Mouse (Mus musculus): ENCODE data around the gene Cygb. TPM values are rescaled to one million over a fixed set of nuclear protein-coding genes. Genes with fewer than 3 reads are reported as not detected.
"Not testable (repeated sequence)": the region's sequence is repeated elsewhere in the genome, so short reads cannot be mapped to it uniquely, and the experiment has no call there.

Cygb gene
- polyA plus RNA-seq, 1 experiment = 0.02 TPM

DNA sequence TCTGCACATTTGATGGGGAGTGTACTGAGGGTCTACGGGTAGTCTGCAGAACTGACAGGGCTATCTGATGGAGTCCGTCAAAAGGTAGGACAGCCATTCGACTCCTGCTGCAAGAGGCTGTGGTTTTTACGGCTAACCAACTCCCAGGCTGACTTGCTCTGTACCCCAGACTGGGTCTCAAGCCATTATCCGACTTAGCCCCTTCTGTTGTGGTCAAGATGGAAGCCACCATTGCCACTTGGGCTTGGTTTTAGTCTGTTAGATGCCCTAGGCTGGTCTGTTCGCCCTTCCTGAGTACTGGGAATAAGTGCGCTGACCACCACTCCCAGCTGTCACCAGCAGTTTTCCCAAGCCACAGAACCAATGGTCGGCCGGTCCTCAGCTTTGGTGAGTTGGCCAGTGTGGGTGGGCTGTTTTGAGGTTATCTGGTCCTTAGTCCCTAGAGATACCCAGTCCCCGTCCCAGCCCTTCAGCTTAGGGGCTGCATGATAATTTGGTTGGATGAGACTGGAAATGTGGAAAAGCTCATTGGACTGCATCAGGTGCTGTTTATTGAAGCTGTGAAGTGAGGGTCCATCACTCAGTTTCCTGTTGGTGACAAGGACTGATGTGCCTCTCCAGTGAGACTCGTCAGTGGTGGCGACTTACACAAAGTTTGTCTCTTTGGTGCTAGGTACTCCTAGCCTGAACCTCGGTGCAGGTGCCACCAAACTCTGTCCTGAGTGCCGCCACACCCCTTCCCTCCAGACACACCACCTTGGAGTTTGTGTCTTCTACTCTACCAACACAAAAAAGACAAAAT is 22.3 kb upstream of the Cygb start:
- no peak for TF ChIP-seq TAL1 (IDR thresholded peaks at IDR 0.05; ENCODE audit: low read length)
- TF ChIP-seq GATA1 (IDR thresholded peaks at IDR 0.05; ENCODE audit: low read length) = no peak
- no peaks in the 10 kb centered on the region for H3K9me3 ChIP-seq (ENCODE audit: control insufficient read depth, low read length)
- no peak overlapping the region for H3K4me3 ChIP-seq (replicated peaks)
- peaks cover 39% of the 10 kb centered on the region for H3K4me1 ChIP-seq (ENCODE audit: control insufficient read depth)
- no peaks in the 10 kb centered on the region for H3K27me3 ChIP-seq (ENCODE audit: control insufficient read depth)
- peaks cover 88% of the 10 kb centered on the region for H3K36me3 ChIP-seq (ENCODE audit: control insufficient read depth)

DNA sequence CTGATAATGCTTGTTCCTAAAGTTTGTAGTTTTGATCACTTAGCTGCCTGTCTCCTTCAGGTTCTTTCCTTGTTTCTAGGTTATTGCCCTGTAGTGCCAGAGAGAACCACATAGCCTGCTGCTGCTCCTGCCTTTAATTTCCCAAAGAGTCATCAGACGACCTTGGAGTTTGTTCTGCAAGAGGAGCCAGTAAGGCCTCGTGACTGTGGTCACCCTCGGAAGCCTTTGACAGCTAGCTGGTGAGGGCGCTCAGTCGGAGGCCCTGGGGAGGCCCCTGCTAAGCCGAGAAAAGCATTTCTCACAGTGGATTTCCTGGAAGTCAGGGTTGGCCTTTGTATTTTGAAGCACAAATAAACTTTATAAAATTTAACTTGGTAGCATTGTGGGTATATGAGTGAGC is 21.3 kb upstream of the Cygb start:
- peaks cover 46% of the 10 kb centered on the region for H3K4me1 ChIP-seq (ENCODE audit: control insufficient read depth)
- H3K27me3 ChIP-seq (ENCODE audit: control insufficient read depth); H3K9me3 ChIP-seq (ENCODE audit: control insufficient read depth, low read length); H3K4me3 ChIP-seq (replicated peaks): not testable (repeated sequence)
- H3K36me3 ChIP-seq (ENCODE audit: control insufficient read depth) = peaks cover 79% of the 10 kb centered on the region

DNA sequence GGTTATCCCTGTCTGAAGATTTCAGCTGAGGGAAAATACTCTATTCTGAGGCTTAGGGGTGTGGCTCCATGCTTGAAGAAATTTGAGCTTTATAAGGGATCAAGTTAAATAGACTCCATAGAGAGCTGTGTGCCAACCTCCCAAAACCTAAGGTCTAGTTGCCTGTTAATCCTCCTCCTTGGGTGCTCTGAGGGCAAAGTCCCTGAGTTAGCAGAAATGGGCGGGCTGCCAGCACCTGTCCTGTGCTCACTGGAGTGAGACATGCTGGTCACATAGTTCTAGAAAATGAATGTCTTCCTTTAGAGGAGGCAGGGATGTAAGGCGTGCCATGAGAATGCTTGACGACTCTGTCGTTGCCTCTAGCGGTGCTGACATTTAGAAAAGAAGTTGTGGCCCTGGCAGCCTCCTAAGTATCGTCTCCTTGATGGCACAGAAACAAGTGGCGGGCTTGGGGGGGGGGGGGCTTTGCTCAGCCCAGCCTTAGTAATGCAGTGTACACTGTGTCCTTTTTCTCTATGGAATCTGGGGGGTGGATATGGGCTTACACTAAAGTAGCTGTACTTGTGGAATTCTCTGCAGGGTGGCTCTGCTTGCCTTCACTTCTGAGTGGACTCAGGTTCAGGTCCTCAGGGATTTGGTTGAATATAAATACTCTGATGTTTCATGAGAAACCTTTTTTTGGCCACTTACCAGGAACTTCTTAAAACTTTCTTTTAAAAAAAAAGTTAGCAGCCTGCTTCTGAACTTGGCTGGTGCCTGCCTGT is 20.7 kb upstream of the Cygb start:
- Histone ChIP-seq H3K27me3 (ENCODE audit: control insufficient read depth) (0 out of 2 replicates have a peak, but pooled peaks cover 1% of the 10 kb centered on the region), H3K4me1 (ENCODE audit: control insufficient read depth) (peaks cover 45% of the 10 kb centered on the region), H3K36me3 (ENCODE audit: control insufficient read depth) (peaks cover 73% of the 10 kb centered on the region), H3K4me3 (replicated peaks) (no peak overlapping the region), H3K9me3 (ENCODE audit: control insufficient read depth, low read length) (no peaks in the 10 kb centered on the region)
- TF ChIP-seq TAL1 (IDR thresholded peaks at IDR 0.05; ENCODE audit: low read length) (no peak), GATA1 (IDR thresholded peaks at IDR 0.05; ENCODE audit: low read length) (no peak)

DNA sequence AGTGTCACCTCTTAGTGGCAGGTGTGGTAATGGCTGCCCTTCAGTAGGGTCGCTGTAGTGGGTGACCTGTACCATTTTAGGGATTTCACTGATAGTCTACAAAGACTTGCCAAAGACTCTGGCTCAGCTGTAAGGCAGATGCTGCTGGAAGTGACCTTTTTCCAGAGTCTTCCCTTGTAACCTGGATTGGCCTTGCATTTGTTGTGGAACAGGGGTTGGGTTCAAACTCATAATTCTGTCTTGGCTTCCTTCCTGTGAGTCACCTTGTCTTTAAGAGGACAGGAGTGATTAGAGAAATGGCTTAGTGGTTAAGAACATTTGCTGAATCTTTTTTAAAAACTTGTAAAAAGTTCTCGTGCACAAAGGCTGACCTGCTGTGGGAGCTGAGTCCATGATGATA is 19.3 kb upstream of the Cygb start:
- peaks cover 15% of the 10 kb centered on the region for H3K27me3 ChIP-seq (ENCODE audit: control insufficient read depth)
- H3K4me3 ChIP-seq (replicated peaks) = peak overlapping the region; percentile 76
- H3K4me1 ChIP-seq (ENCODE audit: control insufficient read depth) = peaks cover 44% of the 10 kb centered on the region
- TF ChIP-seq TAL1 (IDR thresholded peaks at IDR 0.05; ENCODE audit: low read length) (no peak), GATA1 (IDR thresholded peaks at IDR 0.05; ENCODE audit: low read length) (no peak)
- H3K36me3 ChIP-seq (ENCODE audit: control insufficient read depth) = peaks cover 59% of the 10 kb centered on the region
- H3K9me3 ChIP-seq (ENCODE audit: control insufficient read depth, low read length) = no peaks in the 10 kb centered on the region

DNA sequence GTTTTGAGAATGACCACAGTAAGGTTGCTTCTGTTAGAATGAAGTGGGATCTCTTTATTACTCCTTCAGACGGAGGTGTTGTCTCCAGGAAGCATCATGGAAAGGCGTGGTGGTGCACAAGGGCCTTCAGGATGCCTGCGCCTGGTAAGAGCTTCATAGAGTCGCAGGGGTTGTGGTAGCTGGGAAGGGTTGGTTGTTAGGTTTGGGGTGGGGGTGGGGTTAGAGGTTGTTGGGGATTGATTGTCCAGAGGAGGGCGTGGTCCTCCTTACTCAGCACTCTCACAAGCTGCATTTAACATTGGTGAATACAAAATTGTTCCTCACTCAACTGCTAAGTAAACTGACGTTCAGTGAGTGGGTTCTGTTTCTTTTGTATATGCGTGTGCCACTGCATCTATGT is 18.5 kb upstream of the Cygb start:
- Histone ChIP-seq H3K4me1 (ENCODE audit: control insufficient read depth) (peaks cover 44% of the 10 kb centered on the region), H3K27me3 (ENCODE audit: control insufficient read depth) (peaks cover 23% of the 10 kb centered on the region), H3K4me3 (replicated peaks) (peak overlapping the region; percentile 76), H3K36me3 (ENCODE audit: control insufficient read depth) (peaks cover 51% of the 10 kb centered on the region), H3K9me3 (ENCODE audit: control insufficient read depth, low read length) (no peaks in the 10 kb centered on the region)
- TF ChIP-seq GATA1 (IDR thresholded peaks at IDR 0.05; ENCODE audit: low read length) (no peak), TAL1 (IDR thresholded peaks at IDR 0.05; ENCODE audit: low read length) (no peak)

DNA sequence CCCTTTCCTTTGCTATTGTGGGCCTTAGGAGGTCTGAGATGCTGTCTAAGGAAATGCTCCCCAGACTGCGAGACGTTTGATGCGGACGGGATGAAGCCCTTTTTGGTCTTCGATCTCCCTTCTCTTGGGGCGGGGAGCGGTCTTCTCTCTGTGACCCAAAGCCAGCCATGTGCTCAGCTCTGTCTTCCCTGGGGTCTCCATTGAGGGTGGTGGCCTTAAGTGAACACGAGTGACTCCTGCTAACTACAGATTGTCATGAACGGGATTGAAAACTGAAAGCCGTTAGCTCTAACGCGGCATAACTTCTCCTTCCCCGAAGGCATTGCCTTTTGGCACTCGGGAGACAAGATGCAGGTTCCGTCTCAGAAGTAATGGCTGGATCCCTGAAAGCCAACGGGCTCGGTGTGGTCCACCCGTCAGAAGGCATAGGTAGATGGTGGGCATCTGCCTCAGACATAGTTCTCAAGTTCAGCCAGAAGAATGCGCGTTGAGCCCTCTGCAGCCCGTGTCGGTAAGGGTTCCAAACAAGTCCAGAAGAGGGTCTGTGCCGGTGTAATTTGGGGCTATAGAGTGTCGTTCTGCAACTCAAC is 17.8 kb upstream of the Cygb start:
- no peaks in the 10 kb centered on the region for H3K9me3 ChIP-seq (ENCODE audit: control insufficient read depth, low read length)
- peaks cover 44% of the 10 kb centered on the region for H3K4me1 ChIP-seq (ENCODE audit: control insufficient read depth)
- peak overlapping the region; percentile 76 for H3K4me3 ChIP-seq (replicated peaks)
- peaks cover 45% of the 10 kb centered on the region for H3K36me3 ChIP-seq (ENCODE audit: control insufficient read depth)
- H3K27me3 ChIP-seq (ENCODE audit: control insufficient read depth) = peaks cover 24% of the 10 kb centered on the region
- TF ChIP-seq GATA1 (IDR thresholded peaks at IDR 0.05; ENCODE audit: low read length) = no peak
- no peak for TF ChIP-seq TAL1 (IDR thresholded peaks at IDR 0.05; ENCODE audit: low read length)

DNA sequence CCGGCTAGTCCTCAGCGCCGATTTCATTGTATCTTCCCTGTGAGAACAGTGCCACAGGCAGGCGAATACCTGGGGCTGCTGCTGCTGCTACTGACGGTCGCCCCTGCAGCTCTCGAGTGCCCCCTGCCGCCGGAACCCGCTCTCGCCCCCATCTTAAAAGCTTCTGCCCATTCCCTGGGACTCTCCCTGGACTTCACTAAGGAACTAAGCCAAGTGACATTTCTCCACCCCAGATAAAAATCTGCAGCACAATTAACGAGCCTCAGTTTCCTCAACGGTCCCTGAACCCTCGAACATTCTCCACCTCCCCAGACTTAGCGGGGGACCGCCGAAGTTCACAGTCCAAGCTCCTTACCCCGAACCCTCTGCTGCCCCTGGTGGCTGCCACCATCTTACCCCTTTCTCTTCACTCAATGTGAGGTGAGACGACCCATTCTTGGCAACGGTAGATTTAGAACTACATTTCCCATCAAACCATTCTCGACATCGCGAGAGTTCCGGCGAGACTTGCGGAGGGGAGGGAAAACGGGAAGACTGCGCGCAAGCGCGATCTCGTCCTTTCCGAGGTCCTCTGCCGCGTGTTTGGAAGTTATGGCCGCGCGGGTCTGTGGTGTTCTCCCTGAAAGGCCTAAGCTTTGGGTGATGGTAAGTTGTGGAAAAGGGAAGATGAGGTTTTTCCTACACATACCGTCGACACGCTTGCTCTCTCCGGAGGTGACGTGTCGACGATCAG is 17.2 kb upstream of the Cygb start:
- H3K27me3 ChIP-seq (ENCODE audit: control insufficient read depth) = peaks cover 28% of the 10 kb centered on the region
- H3K4me3 ChIP-seq (replicated peaks) = peak overlapping the region; percentile 76
- H3K36me3 ChIP-seq (ENCODE audit: control insufficient read depth) = peaks cover 38% of the 10 kb centered on the region
- peaks cover 44% of the 10 kb centered on the region for H3K4me1 ChIP-seq (ENCODE audit: control insufficient read depth)
- H3K9me3 ChIP-seq (ENCODE audit: control insufficient read depth, low read length) = no peaks in the 10 kb centered on the region
- TF ChIP-seq TAL1 (IDR thresholded peaks at IDR 0.05; ENCODE audit: low read length) (no peak), GATA1 (IDR thresholded peaks at IDR 0.05; ENCODE audit: low read length) (no peak)

DNA sequence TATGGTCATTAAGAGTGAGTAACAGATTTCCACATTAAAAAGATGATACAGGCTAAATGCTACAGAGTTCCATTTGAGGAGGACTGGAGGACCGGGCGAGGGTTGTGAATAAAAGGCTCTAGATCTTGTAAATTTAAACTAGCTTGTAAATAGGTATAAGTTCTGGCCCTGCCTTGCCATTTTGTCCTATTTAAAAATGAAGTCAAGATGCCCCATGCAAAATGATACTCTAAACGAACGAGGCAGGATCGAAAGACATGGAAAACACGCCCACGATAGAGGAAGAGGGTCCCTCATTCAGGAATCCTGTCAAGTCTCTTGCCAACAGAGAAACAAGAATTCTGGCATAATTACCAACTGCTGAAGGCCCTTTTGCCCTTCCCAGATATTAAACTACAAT is 16.3 kb upstream of the Cygb start:
- H3K4me1 ChIP-seq (ENCODE audit: control insufficient read depth) = peaks cover 40% of the 10 kb centered on the region
- peaks cover 37% of the 10 kb centered on the region for H3K27me3 ChIP-seq (ENCODE audit: control insufficient read depth)
- no peaks in the 10 kb centered on the region for H3K9me3 ChIP-seq (ENCODE audit: control insufficient read depth, low read length)
- TF ChIP-seq GATA1 (IDR thresholded peaks at IDR 0.05; ENCODE audit: low read length) (no peak), TAL1 (IDR thresholded peaks at IDR 0.05; ENCODE audit: low read length) (no peak)
- H3K36me3 ChIP-seq (ENCODE audit: control insufficient read depth) = peaks cover 29% of the 10 kb centered on the region
- H3K4me3 ChIP-seq (replicated peaks) = no peak overlapping the region
